Mouse (Mus musculus) thymus, adult 2 months (tissue): ENCODE measurements around the gene Pan3. TPM values are rescaled to one million over a fixed set of nuclear protein-coding genes. Genes with fewer than 3 reads are reported as not detected.
A peak's percentile ranks its signal among the peaks of the same experiment; 100 is the strongest.

ENCODE experiments used
- DNase-seq: peaks from one replicate; pipeline ENCODE4 v3.0.0; 2021
- H3K27ac ChIP-seq: fragments of 200-500 bp; 2 replicates; pipeline ENCODE4 v1.5.1; 2012; ENCODE audit warnings: low read length, control low read depth; ENCODE audit not compliant: control insufficient read depth, insufficient read depth
- H3K27me3 ChIP-seq: fragments of 200-500 bp; 2 replicates; pipeline ENCODE4 v1.6.1; 2012; ENCODE audit warnings: mild to moderate bottlenecking, low read length, moderate library complexity, mixed read lengths; ENCODE audit not compliant: control insufficient read depth, insufficient read depth
- H3K36me3 ChIP-seq: fragments of 200-500 bp; 2 replicates; pipeline ENCODE4 v1.6.1; 2012; ENCODE audit warnings: mild to moderate bottlenecking, low read length, moderate library complexity; ENCODE audit not compliant: control insufficient read depth, insufficient read depth
- H3K4me1 ChIP-seq: fragments of 200-500 bp; replicated peaks from 2 replicates; pipeline ENCODE4 v1.6.1; 2012; ENCODE audit warnings: low read length; ENCODE audit not compliant: control insufficient read depth, insufficient read depth
- H3K4me3 ChIP-seq: fragments of 200-500 bp; 2 replicates; pipeline ENCODE4 v1.5.1; 2012; ENCODE audit warnings: mild to moderate bottlenecking, low read length, control low read depth, moderate library complexity; ENCODE audit not compliant: control insufficient read depth, insufficient read depth
- CTCF ChIP-seq: fragments of 200-500 bp; IDR thresholded peaks from 2 replicates; pipeline ENCODE4 v1.5.1; 2012; ENCODE audit warnings: mild to moderate bottlenecking, control low read depth, low read length, moderate library complexity, borderline replicate concordance; ENCODE audit not compliant: control insufficient read depth, poor library complexity, insufficient read depth; ENCODE audit errors: extremely low read depth
- POLR2A ChIP-seq: fragments of 200-500 bp; IDR thresholded peaks from 2 replicates; pipeline ENCODE4 v1.6.1; 2012; ENCODE audit warnings: mild to moderate bottlenecking, low read length, control low read depth, moderate library complexity; ENCODE audit not compliant: control insufficient read depth, poor library complexity, insufficient read depth; ENCODE audit errors: extremely low read depth
- WGBS: fragments of 180-500 bp; shearing (Covaris S2); methylation state at CpG from one replicate; pipeline ENCODE4 v1.1.7; 2018; 5-methylcytosine and 5-hydroxymethylcytosine counted together
- polyA plus RNA-seq: library from polyadenylated mRNA; depleted of rRNA; stranded (reverse); fragments of >200 nt; gene quantifications from 2 replicates; pipeline ENCODE4 v1.2.3, GENCODE M21; 2012

The Pan3 gene
- polyA plus RNA-seq, 1 experiment = 152 TPM

DNA sequence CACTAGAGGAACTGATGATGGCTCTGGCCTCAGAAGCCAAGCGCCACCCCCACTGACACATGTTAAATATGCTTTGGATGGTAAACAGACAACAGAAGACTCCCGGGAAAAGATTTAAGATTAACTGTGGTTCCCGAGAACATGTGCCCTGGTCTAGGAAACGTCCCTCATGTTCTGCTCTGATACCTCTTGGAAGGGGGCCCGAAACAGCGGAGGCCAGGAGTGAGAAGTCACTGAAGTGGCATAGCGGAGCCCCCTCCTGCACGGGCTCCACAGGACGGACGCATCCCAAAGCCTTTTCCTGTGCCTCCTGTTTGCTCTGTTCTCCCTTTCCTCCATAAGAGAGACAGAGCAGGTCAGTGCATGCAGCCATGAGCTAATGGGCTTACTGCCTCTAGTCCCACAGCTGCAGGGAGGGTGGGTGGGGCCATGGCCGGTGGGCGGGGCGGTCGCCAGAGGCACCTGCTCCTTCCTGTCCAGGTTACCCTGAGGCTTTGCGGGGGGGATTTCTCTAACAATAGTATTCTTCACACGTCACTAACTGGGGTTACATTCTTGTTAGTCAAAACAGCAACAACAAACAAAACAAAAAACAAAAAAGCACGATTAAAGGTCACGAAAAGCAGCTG lies 133.7 kb downstream of the Pan3 start:
- no peak for DNase-seq
- Histone ChIP-seq H3K36me3 (no peaks in the 10 kb centered on the region), H3K4me3 (peak overlapping the region; percentile 47), H3K4me1 (peaks cover 7% of the 10 kb centered on the region; the same call in 1 of the 2 replicates), H3K27me3 (no peaks in the 10 kb centered on the region), H3K27ac (no peak overlapping the region)
- 57% methylated on average over 18 of the region's 18 CpGs for WGBS
- TF ChIP-seq CTCF = no peak
- TF ChIP-seq POLR2A = no peak

DNA sequence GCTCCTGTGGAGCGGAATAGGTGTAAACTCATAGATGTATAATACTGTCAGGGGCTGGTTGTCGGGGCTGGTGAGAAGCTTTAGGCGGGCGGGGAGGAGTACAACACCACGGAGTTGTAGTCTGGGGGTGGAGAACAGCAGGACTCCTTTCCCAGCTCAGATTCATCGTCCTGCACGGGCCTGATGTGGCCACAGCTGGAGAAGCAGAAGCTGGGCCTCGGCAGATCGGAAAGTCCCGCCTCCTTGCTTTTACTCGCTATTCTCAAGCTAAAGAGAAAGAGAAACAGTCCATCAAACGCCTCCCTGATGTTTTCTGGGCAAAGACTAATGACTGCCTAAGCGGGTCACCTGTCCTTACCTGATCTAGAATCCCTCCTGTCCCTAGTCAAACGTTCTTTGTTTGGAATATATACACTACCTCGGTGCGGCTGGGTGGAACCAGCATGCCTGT lies 134.2 kb downstream of the Pan3 start:
- H3K4me1 ChIP-seq = peaks cover 7% of the 10 kb centered on the region; the same call in 1 of the 2 replicates
- peak overlapping the region; percentile 47 for H3K4me3 ChIP-seq
- no peak overlapping the region for H3K27ac ChIP-seq
- 15% methylated on average over 16 of the region's 16 CpGs for whole genome bisulfite sequencing
- no peaks in the 10 kb centered on the region for H3K27me3 ChIP-seq
- peak; percentile 7 for DNase-seq
- TF ChIP-seq CTCF (no peak), POLR2A (no peak)
- H3K36me3 ChIP-seq = no peaks in the 10 kb centered on the region

DNA sequence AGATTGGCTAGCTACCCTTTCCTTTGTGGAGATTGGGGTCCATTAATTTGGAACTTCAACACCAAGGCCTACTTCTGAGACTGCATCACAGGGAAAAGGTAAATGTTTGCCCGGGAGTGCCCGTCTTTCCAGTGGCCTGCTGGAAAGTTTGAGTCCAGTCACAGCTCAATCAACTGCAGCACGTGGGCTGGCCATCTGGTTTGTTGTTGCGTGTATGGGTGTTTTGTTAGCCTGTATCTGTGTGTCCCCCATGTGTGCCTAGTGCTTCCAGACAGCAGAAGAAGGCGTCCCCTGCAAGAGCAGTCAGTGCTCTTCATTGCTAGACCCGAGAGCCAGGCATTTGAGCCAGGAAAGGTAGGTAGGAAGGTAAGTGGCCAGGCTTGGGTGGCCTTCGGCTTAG lies 135.5 kb downstream of the Pan3 start:
- Histone ChIP-seq H3K4me3 (no peak overlapping the region), H3K27me3 (no peaks in the 10 kb centered on the region), H3K4me1 (peaks cover 7% of the 10 kb centered on the region; the same call in 1 of the 2 replicates), H3K36me3 (no peaks in the 10 kb centered on the region), H3K27ac (no peak overlapping the region)
- no peak for DNase-seq
- 97% methylated on average over 7 of the region's 7 CpGs for WGBS
- TF ChIP-seq CTCF = no peak
- no peak for TF ChIP-seq POLR2A

DNA sequence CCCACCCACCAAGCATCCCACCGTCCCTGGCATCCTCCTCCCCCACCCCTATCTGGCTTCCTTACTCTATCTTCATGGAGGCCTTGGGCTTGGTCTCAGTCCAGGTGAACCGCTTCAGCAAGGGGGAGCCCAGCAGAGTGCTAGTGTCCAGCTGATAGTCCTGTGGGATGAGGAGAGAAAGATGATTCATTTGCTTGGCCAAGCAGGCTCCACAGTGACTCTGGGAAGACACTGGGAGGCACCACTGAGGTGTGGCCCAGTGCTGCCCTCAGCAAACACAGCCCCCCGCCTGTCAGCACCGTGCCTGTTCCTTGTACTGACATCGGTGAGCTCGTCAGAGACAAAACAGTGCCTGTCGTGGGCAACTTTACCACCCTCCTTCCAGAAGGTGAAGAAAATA lies 136.4 kb downstream of the Pan3 start:
- TF ChIP-seq CTCF (no peak), POLR2A (no peak)
- H3K4me3 ChIP-seq = no peak overlapping the region
- H3K27me3 ChIP-seq = no peaks in the 10 kb centered on the region
- DNase-seq = no peak
- peaks cover 7% of the 10 kb centered on the region; the same call in 1 of the 2 replicates for H3K4me1 ChIP-seq
- no peaks in the 10 kb centered on the region for H3K36me3 ChIP-seq
- 93% methylated on average over 7 of the region's 7 CpGs for WGBS
- no peak overlapping the region for H3K27ac ChIP-seq

DNA sequence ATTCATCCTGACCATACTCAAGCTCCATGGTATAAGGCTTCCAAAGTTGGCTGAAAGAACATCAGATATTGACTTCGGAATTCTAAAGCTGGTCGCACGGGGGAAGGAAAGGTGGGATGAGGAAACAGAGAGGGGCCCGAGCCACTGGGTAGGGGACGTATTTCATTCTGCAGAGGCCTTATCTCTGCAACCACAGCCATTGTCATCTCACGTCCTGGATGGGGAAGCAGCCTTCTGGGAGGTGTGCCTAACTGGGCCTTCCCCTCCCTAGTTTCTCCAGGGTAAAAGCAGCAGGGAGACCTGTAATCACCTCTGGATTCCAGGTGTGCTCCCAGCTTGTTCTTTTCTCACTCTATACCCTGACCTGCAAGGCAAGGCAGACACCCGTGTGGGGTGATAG lies 142.7 kb downstream of the Pan3 start:
- H3K4me1 ChIP-seq = no peaks in the 10 kb centered on the region
- no peaks in the 10 kb centered on the region for H3K27me3 ChIP-seq
- H3K36me3 ChIP-seq = no peaks in the 10 kb centered on the region
- no peak for DNase-seq
- WGBS = 89% methylated on average over 7 of the region's 7 CpGs
- TF ChIP-seq POLR2A = no peak
- no peak overlapping the region for H3K4me3 ChIP-seq
- H3K27ac ChIP-seq = no peak overlapping the region

DNA sequence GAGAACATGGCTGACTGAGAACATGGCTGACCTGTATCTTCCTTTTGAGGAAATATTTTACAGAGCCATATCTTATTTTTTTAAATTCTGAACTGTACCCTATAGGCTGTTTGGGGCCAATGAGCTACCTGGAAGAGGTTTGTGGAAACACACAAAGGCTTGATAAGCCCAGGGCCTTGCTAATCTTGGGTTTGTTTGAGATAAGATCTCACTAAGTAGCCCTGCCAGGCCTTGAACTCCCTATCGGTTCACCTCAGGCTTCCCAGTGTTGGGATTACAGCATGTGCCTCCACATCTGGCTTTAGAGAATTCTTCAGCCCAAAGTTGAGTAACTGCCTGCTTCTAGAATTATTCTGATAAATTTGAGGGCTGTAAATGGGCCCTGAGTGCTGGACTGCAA lies 143.6 kb downstream of the Pan3 start:
- H3K27ac ChIP-seq = no peak overlapping the region
- H3K4me1 ChIP-seq = no peaks in the 10 kb centered on the region
- H3K36me3 ChIP-seq = no peaks in the 10 kb centered on the region
- H3K4me3 ChIP-seq = no peak overlapping the region
- 97% methylated on average over 1 of the region's 1 CpGs for WGBS
- no peaks in the 10 kb centered on the region for H3K27me3 ChIP-seq
- no peak for DNase-seq
- no peak for TF ChIP-seq POLR2A
- TF ChIP-seq CTCF = no peak

DNA sequence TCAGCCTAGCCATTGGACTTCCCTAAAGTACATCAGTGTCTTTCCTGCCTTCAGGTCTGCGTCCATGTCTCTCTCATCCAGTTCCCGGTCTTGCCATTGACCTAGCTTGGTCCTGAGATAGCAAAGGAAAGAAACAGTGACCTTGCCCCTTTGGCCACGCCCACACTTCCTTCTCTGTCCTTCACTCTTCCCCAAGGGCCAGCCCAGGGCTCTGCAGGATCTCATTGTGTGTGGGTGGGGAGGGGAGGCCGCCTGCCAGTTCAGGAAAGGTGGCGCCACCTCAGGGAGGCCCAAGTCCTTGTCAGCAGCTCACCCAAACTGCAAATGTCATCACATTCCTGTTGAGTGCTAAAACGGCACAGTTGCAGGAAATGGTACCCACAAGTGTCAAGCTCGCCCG lies 144.6 kb downstream of the Pan3 start:
- no peak for DNase-seq
- no peak overlapping the region for H3K4me3 ChIP-seq
- no peak for TF ChIP-seq POLR2A
- TF ChIP-seq CTCF = no peak
- WGBS = 31% methylated on average over 8 of the region's 8 CpGs
- no peaks in the 10 kb centered on the region for H3K27me3 ChIP-seq
- H3K4me1 ChIP-seq = no peaks in the 10 kb centered on the region
- no peaks in the 10 kb centered on the region for H3K36me3 ChIP-seq
- H3K27ac ChIP-seq = no peak overlapping the region
